Comparison of ENCODE assay signal across 8 mouse cellular contexts in genomic region chr3:9340788-9341187, GRCm38 (mm10).
A peak's percentile ranks its signal among the peaks of the same experiment; 100 is the strongest.
DNase-seq lines count a peak whose midpoint lies in the region.

No protein-coding gene starts in this region.

- intact Hi-C loops in gastrocnemius, postnatal 36 days (cut with DNase I): loop anchor here (10.0 kb wide), 1 partner anchor 256 kb away; no protein-coding TSS in a partner anchor
- intact Hi-C loops in heart, postnatal 10 days (cut with DNase I): loop anchor here (1.0 to 5.0 kb wide), 2 partner anchors 264 to 383 kb away; no protein-coding TSS in a partner anchor

- peak; percentile 10 for DNase-seq in gastrocnemius, postnatal 10 days
- no peak for DNase-seq in gastrocnemius, postnatal 36 days
- peak; percentile 84 for DNase-seq in embryo, embryonic 10.5 days (ENCODE audit: low spot score)
- peak; percentile 35 to 50 for DNase-seq in heart, postnatal 10 days
- peak; percentile 71 to 81 for DNase-seq in kidney, postnatal 25 days
- DNase-seq in lung, postnatal 4 days: peak; percentile 64 to 68
- peak; percentile 36 for DNase-seq in testis, postnatal 14 days (ENCODE audit: low spot score)
- no peak for DNase-seq in frontal cortex, adult 2 months (ENCODE audit: extremely low spot score in 1 of 2, low spot score in 1 of 2)

Comparison
In these comparisons a context has a peak if more than half of its experiments do, and no peak if none do; other contexts are left out.
1. DNase-seq: peak in gastrocnemius, postnatal 10 days (single experiment), embryo, embryonic 10.5 days (single experiment), heart, postnatal 10 days (2 of 2), kidney, postnatal 25 days (2 of 2), lung, postnatal 4 days (2 of 2) and testis, postnatal 14 days (single experiment); none in gastrocnemius, postnatal 36 days (0 of 2) and frontal cortex, adult 2 months (0 of 2).